Mouse (Mus musculus) spleen, adult 2 months (tissue): ENCODE data around the gene Drc3.

Experiments used
- CTCF ChIP-seq: fragments of 200-500 bp; IDR thresholded peaks from 2 replicates; pipeline ENCODE4 v1.5.1; 2011; ENCODE audit warnings: mild to moderate bottlenecking, inconsistent platforms; ENCODE audit not compliant: insufficient read depth, insufficient read length, insufficient replicate concordance; ENCODE audit errors: extremely low read depth
- POLR2A ChIP-seq: fragments of 200-500 bp; IDR thresholded peaks from 2 replicates; pipeline ENCODE4 v1.6.1; 2011; ENCODE audit warnings: low read depth, low read length, inconsistent platforms

DNA sequence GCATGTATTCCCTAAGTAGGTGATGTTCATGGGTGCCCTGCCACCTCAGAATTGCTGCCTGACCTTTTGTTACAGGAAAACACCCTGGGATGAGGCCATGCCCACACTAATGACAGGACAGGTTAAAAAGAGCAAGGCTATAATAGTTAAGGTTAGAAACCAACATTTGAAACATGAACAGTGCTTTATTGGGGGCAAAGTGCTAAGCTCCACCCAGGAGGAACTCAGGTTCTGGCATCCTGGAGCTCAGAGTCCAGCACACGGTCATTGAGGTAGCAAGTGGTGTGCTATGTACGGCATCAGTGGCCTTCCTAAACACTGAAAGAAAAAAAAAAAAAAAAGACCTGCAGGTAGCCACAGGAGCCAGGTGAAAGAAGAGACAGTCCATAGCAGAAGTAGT, 34.8 kb downstream of the Drc3 start:
- no peak for TF ChIP-seq CTCF
- no peak for TF ChIP-seq POLR2A
